Mouse (Mus musculus): ENCODE data around the gene OR5BS1P. TPM values are rescaled to one million over a fixed set of nuclear protein-coding genes. Genes with fewer than 3 reads are reported as not detected.
A peak's percentile ranks its signal among the peaks of the same experiment; 100 is the strongest.
"Not testable (repeated sequence)": the region's sequence is repeated elsewhere in the genome, so short reads cannot be mapped to it uniquely, and the experiment has no call there.

The OR5BS1P gene
- polyA plus RNA-seq, 1 experiment: not detected

- Histone ChIP-seq H3K4me3 (ENCODE audit: insufficient read depth, low read length) (no peak overlapping the region), H3K4me1 (ENCODE audit: control insufficient read depth, insufficient read depth, low read length) (0 out of 2 replicates have a peak, but pooled peaks cover 6% of the 10 kb centered on the region), H3K27ac (ENCODE audit: insufficient read depth, low read length) (no peak overlapping the region)
- TF ChIP-seq POLR2A (IDR thresholded peaks at IDR 0.05; ENCODE audit: low read depth, low read length): no peak
- TF ChIP-seq CTCF (IDR thresholded peaks at IDR 0.05; ENCODE audit: borderline replicate concordance, insufficient read depth, low read length): no peak
These were observed 33.6 kb downstream of the OR5BS1P start for GRCm38 (mm10) chr15:98503317-98503716.

- no peak overlapping the region for H3K27ac ChIP-seq (ENCODE audit: insufficient read depth, low read length)
- H3K4me3 ChIP-seq (ENCODE audit: insufficient read depth, low read length): no peak overlapping the region
- H3K4me1 ChIP-seq (ENCODE audit: control insufficient read depth, insufficient read depth, low read length): 0 out of 2 replicates have a peak, but pooled peaks cover 6% of the 10 kb centered on the region
- no peak for TF ChIP-seq POLR2A (IDR thresholded peaks at IDR 0.05; ENCODE audit: low read depth, low read length)
- TF ChIP-seq CTCF (IDR thresholded peaks at IDR 0.05; ENCODE audit: borderline replicate concordance, insufficient read depth, low read length): peak; percentile 24; the same call in 1 of the 2 replicates
These were observed 34.8 kb downstream of the OR5BS1P start for GRCm38 (mm10) chr15:98504514-98504913.

- no peak for TF ChIP-seq CTCF (IDR thresholded peaks at IDR 0.05; ENCODE audit: borderline replicate concordance, insufficient read depth, low read length)
- TF ChIP-seq POLR2A (IDR thresholded peaks at IDR 0.05; ENCODE audit: low read depth, low read length): no peak
These were observed 36.7 kb downstream of the OR5BS1P start for GRCm38 (mm10) chr15:98506253-98506957.

GRCm38 (mm10) chr15:98507321-98507720 is 37.6 kb downstream of the OR5BS1P start:
- no peak overlapping the region for H3K4me3 ChIP-seq (ENCODE audit: insufficient read depth, low read length)

More at GRCm38 (mm10) chr15:98506253-98506957, 36.7 kb downstream of the OR5BS1P start:
- H3K4me3 ChIP-seq (ENCODE audit: insufficient read depth, low read length): no peak overlapping the region
- 0 out of 2 replicates have a peak, but pooled peaks cover 6% of the 10 kb centered on the region for H3K4me1 ChIP-seq (ENCODE audit: control insufficient read depth, insufficient read depth, low read length)
- H3K27ac ChIP-seq (ENCODE audit: insufficient read depth, low read length): no peak overlapping the region

DNA sequence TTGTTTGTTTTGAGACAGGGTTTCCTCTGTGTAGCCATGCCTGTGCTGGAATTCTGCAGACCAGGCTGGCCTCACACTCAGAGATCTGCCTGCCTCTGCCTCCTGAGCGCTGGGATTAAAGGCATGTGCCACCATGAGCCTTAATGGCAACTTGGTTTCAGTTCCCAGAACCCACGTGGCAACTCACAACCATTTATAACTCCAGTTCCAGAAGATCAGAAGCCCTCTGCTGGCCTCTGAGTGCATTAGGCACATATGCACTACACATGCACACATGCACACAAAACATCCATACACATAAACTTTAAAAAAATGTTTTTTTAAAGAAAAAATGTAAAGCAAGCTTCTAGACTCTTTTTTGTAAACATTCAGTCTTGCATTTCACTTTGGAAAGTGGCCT is 39.7 kb downstream of the OR5BS1P start:
- Histone ChIP-seq H3K4me1 (ENCODE audit: control insufficient read depth, insufficient read depth, low read length) (no peaks in the 10 kb centered on the region), H3K27ac (ENCODE audit: insufficient read depth, low read length) (no peak overlapping the region), H3K4me3 (ENCODE audit: insufficient read depth, low read length) (no peak overlapping the region)
- TF ChIP-seq POLR2A (IDR thresholded peaks at IDR 0.05; ENCODE audit: low read depth, low read length): no peak
- TF ChIP-seq CTCF (IDR thresholded peaks at IDR 0.05; ENCODE audit: borderline replicate concordance, insufficient read depth, low read length): no peak

More at GRCm38 (mm10) chr15:98507321-98507720, 37.6 kb downstream of the OR5BS1P start:
- no peak overlapping the region for H3K27ac ChIP-seq (ENCODE audit: insufficient read depth, low read length)
- H3K4me1 ChIP-seq (ENCODE audit: control insufficient read depth, insufficient read depth, low read length): 0 out of 2 replicates have a peak, but pooled peaks cover 6% of the 10 kb centered on the region
- TF ChIP-seq POLR2A (IDR thresholded peaks at IDR 0.05; ENCODE audit: low read depth, low read length): no peak

DNA sequence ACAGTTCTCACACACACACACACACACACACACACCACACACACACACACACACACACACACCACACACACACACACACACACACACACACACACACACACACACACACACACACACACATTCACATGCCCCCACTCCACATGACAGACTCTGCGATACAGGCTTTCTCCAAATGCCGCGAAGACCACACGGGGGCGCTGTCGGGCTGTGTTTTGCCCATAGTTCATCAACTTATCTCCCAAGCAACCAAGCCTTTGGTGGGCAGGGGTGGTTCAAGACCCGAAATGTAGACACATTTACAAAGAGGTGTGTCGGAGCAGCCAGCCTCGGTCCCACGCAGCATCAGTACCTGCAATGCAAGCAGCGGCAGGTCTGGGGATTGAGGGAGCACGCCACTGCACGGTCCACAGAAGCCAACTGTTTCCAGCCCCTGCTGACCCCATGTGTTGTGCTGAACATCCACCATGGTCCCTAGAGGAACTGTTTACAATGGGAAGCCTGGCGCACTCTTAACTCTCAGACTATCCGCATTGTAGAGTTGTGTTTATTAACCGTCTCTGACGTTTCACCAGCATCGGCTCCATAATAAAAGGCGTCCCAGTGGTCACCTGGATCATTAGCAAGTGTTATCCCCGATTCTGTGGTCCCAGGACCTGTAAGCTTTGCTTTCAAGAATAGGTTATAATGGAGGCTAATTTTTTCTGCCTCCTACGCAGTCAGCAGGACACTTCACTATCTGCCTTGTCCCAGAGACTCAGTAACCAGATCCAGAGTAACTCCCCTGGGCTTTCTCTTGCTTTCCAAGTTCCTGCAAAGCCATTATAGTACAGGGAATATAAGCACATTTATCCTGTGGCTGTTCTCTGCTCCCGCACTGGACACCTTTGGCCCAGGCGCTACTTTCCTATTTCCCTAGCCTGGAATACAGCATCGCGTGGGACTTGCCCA is 41.0 kb downstream of the OR5BS1P start:
- H3K4me1 ChIP-seq (ENCODE audit: control insufficient read depth, insufficient read depth, low read length): no peaks in the 10 kb centered on the region
- TF ChIP-seq POLR2A (IDR thresholded peaks at IDR 0.05; ENCODE audit: low read depth, low read length): no peak
- peak; percentile 67 for TF ChIP-seq CTCF (IDR thresholded peaks at IDR 0.05; ENCODE audit: borderline replicate concordance, insufficient read depth, low read length)
- no peak overlapping the region for H3K27ac ChIP-seq (ENCODE audit: insufficient read depth, low read length)
- no peak overlapping the region for H3K4me3 ChIP-seq (ENCODE audit: insufficient read depth, low read length)

- TF ChIP-seq CTCF (IDR thresholded peaks at IDR 0.05; ENCODE audit: borderline replicate concordance, insufficient read depth, low read length): no peak
- no peak for TF ChIP-seq POLR2A (IDR thresholded peaks at IDR 0.05; ENCODE audit: low read depth, low read length)
These were observed 41.8 kb downstream of the OR5BS1P start for GRCm38 (mm10) chr15:98511386-98511928.

DNA sequence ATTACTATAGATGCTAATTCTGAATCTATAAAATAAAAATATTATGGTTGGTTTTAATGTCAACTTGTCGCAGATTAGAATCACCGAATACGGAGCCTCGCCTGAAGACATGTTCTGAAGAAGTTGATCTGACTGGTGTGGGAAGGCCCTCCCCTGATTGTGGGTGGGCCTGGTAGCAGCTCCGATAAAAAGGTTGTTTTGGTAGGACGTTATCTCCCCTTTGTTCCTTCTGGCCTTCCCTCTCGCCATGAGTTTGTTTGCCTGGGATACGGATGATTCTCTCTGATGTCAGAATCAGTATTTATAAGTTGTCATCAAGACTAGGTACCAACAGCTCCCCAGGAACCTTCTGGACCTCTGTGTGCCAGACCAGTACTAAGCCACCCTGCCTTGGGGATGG is 42.5 kb downstream of the OR5BS1P start:
- no peak overlapping the region for H3K4me3 ChIP-seq (ENCODE audit: insufficient read depth, low read length)
- H3K4me1 ChIP-seq (ENCODE audit: control insufficient read depth, insufficient read depth, low read length): no peaks in the 10 kb centered on the region
- H3K27ac ChIP-seq (ENCODE audit: insufficient read depth, low read length): peak overlapping the region; percentile 77
- TF ChIP-seq CTCF (IDR thresholded peaks at IDR 0.05; ENCODE audit: borderline replicate concordance, insufficient read depth, low read length) (no peak), POLR2A (IDR thresholded peaks at IDR 0.05; ENCODE audit: low read depth, low read length) (0 out of 2 replicates have a peak, but pooled peaks have one; percentile 4)

More at GRCm38 (mm10) chr15:98511386-98511928, 41.8 kb downstream of the OR5BS1P start:
- H3K4me3 ChIP-seq (ENCODE audit: insufficient read depth, low read length): no peak overlapping the region
- H3K4me1 ChIP-seq (ENCODE audit: control insufficient read depth, insufficient read depth, low read length): no peaks in the 10 kb centered on the region
- 0 out of 2 replicates have a peak overlapping the region, but pooled peaks have one; percentile 1 for H3K27ac ChIP-seq (ENCODE audit: insufficient read depth, low read length)

DNA sequence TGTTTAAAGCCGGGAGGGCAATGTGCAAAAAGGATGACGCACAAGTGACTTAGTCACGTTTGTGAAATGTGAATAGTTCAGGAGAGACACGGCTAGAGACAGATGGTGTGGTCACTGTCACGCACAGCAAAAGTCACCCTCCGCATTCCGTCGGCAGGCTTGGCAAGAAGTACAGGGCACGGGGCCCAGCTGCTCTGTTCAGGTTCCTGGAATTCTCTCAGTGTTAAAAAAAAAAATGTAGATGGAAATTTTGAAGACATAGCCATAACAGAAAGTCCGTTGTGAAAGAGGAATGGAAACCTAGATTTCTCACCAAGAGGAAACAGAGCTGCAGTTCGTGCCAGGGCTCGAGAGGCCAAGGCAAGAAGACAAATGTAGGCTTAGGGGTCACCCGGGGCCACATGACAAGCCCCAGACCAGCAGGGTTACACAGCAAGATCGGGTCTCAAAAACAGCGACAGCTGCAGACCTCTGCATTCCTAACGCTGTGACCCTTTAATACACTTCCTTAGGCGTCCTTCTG is 43.2 kb downstream of the OR5BS1P start:
- peak overlapping the region; percentile 89 for H3K27ac ChIP-seq (ENCODE audit: insufficient read depth, low read length)
- TF ChIP-seq CTCF (IDR thresholded peaks at IDR 0.05; ENCODE audit: borderline replicate concordance, insufficient read depth, low read length) (no peak), POLR2A (IDR thresholded peaks at IDR 0.05; ENCODE audit: low read depth, low read length) (0 out of 2 replicates have a peak, but pooled peaks have one; percentile 5)
- no peaks in the 10 kb centered on the region for H3K4me1 ChIP-seq (ENCODE audit: control insufficient read depth, insufficient read depth, low read length)
- no peak overlapping the region for H3K4me3 ChIP-seq (ENCODE audit: insufficient read depth, low read length)

DNA sequence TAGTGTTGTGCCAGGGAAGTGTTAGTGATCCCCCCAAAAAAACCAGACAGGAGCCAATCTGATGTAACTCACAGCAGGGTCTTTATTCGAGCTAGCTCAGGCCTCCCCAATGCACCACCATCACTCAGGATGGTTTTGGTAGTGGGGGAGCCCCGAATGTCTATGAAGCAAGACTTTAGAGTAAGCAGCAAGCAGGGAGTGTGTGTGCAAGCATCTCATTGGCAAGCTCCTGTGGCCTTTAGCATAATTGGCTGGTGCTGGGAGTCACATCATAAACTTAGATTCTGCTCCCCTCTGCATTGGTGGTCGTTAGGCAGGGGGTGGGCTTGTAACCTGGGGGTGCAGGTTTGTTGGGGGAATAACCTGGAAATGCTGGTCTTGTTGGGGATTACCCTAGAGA is 44.0 kb downstream of the OR5BS1P start:
- not testable (repeated sequence) for H3K4me1 ChIP-seq (ENCODE audit: control insufficient read depth, insufficient read depth, low read length); H3K4me3 ChIP-seq (ENCODE audit: insufficient read depth, low read length)

More for the DNA sequence above, 44.0 kb downstream of the OR5BS1P start:
- peak overlapping the region; percentile 89 for H3K27ac ChIP-seq (ENCODE audit: insufficient read depth, low read length)
